In genomic region chr2:6412645-6413044, GRCm38 (mm10) we compare ENCODE assay signal across 22 mouse cellular contexts.
"Had no signal": no experiment of that assay in that cellular context is flagged by ENCODE, and none has a peak within 500 bp of the region (broad histone marks: within the 10 kb centered on the region; RNA-seq: fewer than 3 reads in every experiment).

No protein-coding gene starts in this region.

- DNase-seq: kidney, adult 11 months; kidney, adult 9 months; kidney, postnatal 10 days; kidney, postnatal 36 days; left cerebral cortex, postnatal 4 days; liver, embryonic 13.5 days; lung, adult 18-20 months; lung, postnatal 10 days; lung, postnatal 36 days; retina, postnatal 1 day; right cerebral cortex, postnatal 25 days; thymus, adult 2 months; thymus, postnatal 14 days; thymus, postnatal 4 days had no signal

- H3K27me3 ChIP-seq: limb, embryonic 12.5 days; limb, embryonic 15.5 days; liver, embryonic 13.5 days; lung, embryonic 15.5 days; midbrain, embryonic 13.5 days; neural tube, embryonic 13.5 days had no signal

- H3K4me2 ChIP-seq: limb, embryonic 12.5 days; limb, embryonic 15.5 days; liver, embryonic 13.5 days; lung, embryonic 15.5 days; midbrain, embryonic 13.5 days; neural tube, embryonic 13.5 days had no signal

- H3K4me1 ChIP-seq: lung, embryonic 15.5 days had no signal

- H3K4me3 ChIP-seq: limb, embryonic 12.5 days; limb, embryonic 15.5 days; liver, embryonic 13.5 days; lung, embryonic 15.5 days; midbrain, embryonic 13.5 days; myocyte; neural tube, embryonic 13.5 days had no signal

- ATAC-seq: midbrain, embryonic 13.5 days; midbrain, embryonic 16.5 days had no signal

- H3K9ac ChIP-seq: limb, embryonic 12.5 days; limb, embryonic 15.5 days; liver, embryonic 13.5 days; lung, embryonic 15.5 days; midbrain, embryonic 13.5 days; neural tube, embryonic 13.5 days had no signal

- H3K27ac ChIP-seq: limb, embryonic 12.5 days; limb, embryonic 15.5 days; liver, embryonic 13.5 days; lung, embryonic 15.5 days; midbrain, embryonic 13.5 days; neural tube, embryonic 13.5 days; stomach, postnatal 0 days had no signal

- H3K9me3 ChIP-seq: limb, embryonic 12.5 days; limb, embryonic 15.5 days; liver, embryonic 13.5 days; lung, embryonic 15.5 days; midbrain, embryonic 13.5 days; neural tube, embryonic 13.5 days had no signal
